Mouse (Mus musculus) embryonic facial prominence, embryonic 15.5 days (tissue): ENCODE results near the gene Nrxn3. TPM values are rescaled to one million over a fixed set of nuclear protein-coding genes. Genes with fewer than 3 reads are reported as not detected.

Experiments used
- ATAC-seq: fragments of 200-750 bp; cut with Nextera tagmentation; 2 replicates; pipeline ENCODE4 v1.8.0; 2017; ENCODE audit warnings: low read depth, moderate TSS enrichment; ENCODE audit not compliant: insufficient number of reproducible peaks, low FRiP score, low TSS enrichment
- H3K27ac ChIP-seq: fragments of 300-500 bp; sonication (generic); replicated peaks from 2 replicates; pipeline ENCODE4 v1.5.1; 2015; ENCODE audit warnings: mild to moderate bottlenecking, inconsistent platforms
- H3K27me3 ChIP-seq: fragments of 300-500 bp; sonication (generic); 2 replicates; pipeline ENCODE4 v1.6.1; 2015; ENCODE audit warnings: inconsistent platforms
- H3K36me3 ChIP-seq: fragments of 300-500 bp; sonication (generic); 2 replicates; pipeline ENCODE4 v1.6.1; 2015; ENCODE audit warnings: mild to moderate bottlenecking, inconsistent platforms
- H3K4me1 ChIP-seq: fragments of 300-500 bp; sonication (generic); 2 replicates; pipeline ENCODE4 v1.6.1; 2015; ENCODE audit warnings: inconsistent platforms
- H3K4me2 ChIP-seq: fragments of 300-500 bp; sonication (generic); replicated peaks from 2 replicates; pipeline ENCODE4 v1.6.1; 2015; ENCODE audit warnings: mild to moderate bottlenecking, inconsistent platforms
- H3K4me3 ChIP-seq: fragments of 300-500 bp; sonication (generic); replicated peaks from 2 replicates; pipeline ENCODE4 v1.5.1; 2015; ENCODE audit warnings: mild to moderate bottlenecking, inconsistent platforms
- H3K9ac ChIP-seq: fragments of 300-500 bp; sonication (generic); 2 replicates; pipeline ENCODE4 v1.6.1; 2015; ENCODE audit warnings: inconsistent platforms
- H3K9me3 ChIP-seq: fragments of 300-500 bp; sonication (generic); replicated peaks from 2 replicates; pipeline ENCODE4 v1.6.1; 2016; ENCODE audit warnings: inconsistent platforms
- WGBS: fragments of 180-500 bp; shearing (Covaris S2); methylation state at CpG from one replicate; pipeline ENCODE4 v1.1.7; 2015; 5-methylcytosine and 5-hydroxymethylcytosine counted together
- microRNA-seq: library from miRNA; unstranded; fragments of <30 nt; microRNA quantifications from one replicate; pipeline ENCODE4, GENCODE M21; 2016; ENCODE audit warnings: borderline number of aligned reads
- polyA plus RNA-seq: library from polyadenylated mRNA; unstranded; fragments of >200 nt; fragmentation: Nextera tagmentation; extraction: Ambion mirVana; gene quantifications from 2 replicates; pipeline ENCODE4 v1.2.1, GENCODE M21; 2015

Gene Nrxn3
- polyA plus RNA-seq, 1 experiment from 2014 or later, result 4.5 TPM

GRCm38 (mm10) chr12:90331806-90332205 is 1609.1 kb downstream of the Nrxn3 start:
- Histone ChIP-seq H3K9me3 (no peaks in the 10 kb centered on the region), H3K36me3 (no peaks in the 10 kb centered on the region), H3K27me3 (no peaks in the 10 kb centered on the region), H3K9ac (no peak overlapping the region), H3K27ac (no peak overlapping the region), H3K4me3 (no peak overlapping the region), H3K4me2 (no peak overlapping the region), H3K4me1 (no peaks in the 10 kb centered on the region)
- ATAC-seq, result no peak
- WGBS, result 93% methylated on average over 15 of the region's 15 CpGs

GRCm38 (mm10) chr12:90332459-90332858 is 1609.8 kb downstream of the Nrxn3 start:
- H3K36me3 ChIP-seq, result no peaks in the 10 kb centered on the region
- no peaks in the 10 kb centered on the region for H3K4me1 ChIP-seq
- WGBS, result 88% methylated on average over 3 of the region's 3 CpGs
- no peak overlapping the region for H3K4me3 ChIP-seq
- H3K27me3 ChIP-seq, result no peaks in the 10 kb centered on the region
- no peak for ATAC-seq
- H3K27ac ChIP-seq, result no peak overlapping the region
- H3K9me3 ChIP-seq, result no peaks in the 10 kb centered on the region
- no peak overlapping the region for H3K9ac ChIP-seq
- no peak overlapping the region for H3K4me2 ChIP-seq

GRCm38 (mm10) chr12:90337496-90338228 is 1615.0 kb downstream of the Nrxn3 start:
- Histone ChIP-seq H3K27me3 (no peaks in the 10 kb centered on the region), H3K9me3 (no peaks in the 10 kb centered on the region), H3K9ac (no peak overlapping the region), H3K4me2 (no peak overlapping the region), H3K27ac (no peak overlapping the region), H3K4me3 (no peak overlapping the region), H3K4me1 (no peaks in the 10 kb centered on the region), H3K36me3 (no peaks in the 10 kb centered on the region)
- no peak for ATAC-seq

DNA sequence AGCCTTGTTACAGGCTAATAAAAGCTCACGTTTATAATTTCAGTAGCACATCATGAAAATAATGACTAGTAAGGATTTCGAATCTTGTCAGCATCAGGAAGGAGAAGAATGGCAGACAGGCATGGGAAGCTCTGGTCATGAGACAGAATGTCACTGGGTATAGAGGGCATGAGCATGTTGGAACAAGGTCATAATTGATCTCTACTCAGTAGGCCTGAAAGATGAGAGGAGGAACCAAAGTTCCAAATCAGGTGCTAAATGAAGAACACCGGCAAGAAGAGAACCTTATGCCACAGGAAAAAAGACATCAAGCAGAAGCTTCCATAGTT is 1615.5 kb downstream of the Nrxn3 start:
- Histone ChIP-seq H3K4me1 (no peaks in the 10 kb centered on the region), H3K9me3 (no peaks in the 10 kb centered on the region), H3K4me3 (no peak overlapping the region), H3K27me3 (no peaks in the 10 kb centered on the region), H3K27ac (no peak overlapping the region), H3K9ac (no peak overlapping the region), H3K4me2 (no peak overlapping the region), H3K36me3 (no peaks in the 10 kb centered on the region)
- WGBS, result 85% methylated on average over 3 of the region's 3 CpGs
- no peak for ATAC-seq

Small RNA genes lying within 50 kb of the gene (microRNA-seq; reads per million reads assigned to microRNA genes)
- gene Gm23989 (not detected), gene Gm27313 (not detected)
